Mouse (Mus musculus) myocyte (in vitro differentiated cells): ENCODE data around the gene Crat. TPM values are rescaled to one million over a fixed set of nuclear protein-coding genes. Genes with fewer than 3 reads are reported as not detected.

Source experiments
- H3K27me3 ChIP-seq: one replicate; pipeline ENCODE4 v1.6.1; 2011; ENCODE audit not compliant: control insufficient read depth, insufficient read depth, insufficient read length
- H3K36me3 ChIP-seq: one replicate; pipeline ENCODE4 v1.6.1; 2011; ENCODE audit not compliant: control insufficient read depth, insufficient read depth
- H3K4me2 ChIP-seq: one replicate; pipeline ENCODE4 v1.6.1; 2011; ENCODE audit warnings: low read depth, control low read depth
- H3K4me3 ChIP-seq: one replicate; pipeline ENCODE4 v1.5.1; 2011; ENCODE audit warnings: mild to moderate bottlenecking, control low read depth, moderate library complexity
- H3K79me2 ChIP-seq: one replicate; pipeline ENCODE4 v1.6.1; 2011; ENCODE audit not compliant: control insufficient read depth, insufficient read depth
- H3ac ChIP-seq: one replicate; pipeline ENCODE4 v1.6.1; 2011; ENCODE audit not compliant: control insufficient read depth, insufficient read length
- CEBPB ChIP-seq: IDR thresholded peaks from 2 replicates; pipeline ENCODE4 v1.6.1; 2011; ENCODE audit warnings: mild to moderate bottlenecking, moderate library complexity; ENCODE audit not compliant: poor library complexity, insufficient read depth, severe bottlenecking
- E2F4 ChIP-seq: IDR thresholded peaks from one replicate; pipeline ENCODE4 v1.6.1; 2011; ENCODE audit warnings: mild to moderate bottlenecking, control low read depth, moderate library complexity; ENCODE audit not compliant: insufficient read depth
- MAX ChIP-seq: IDR thresholded peaks from one replicate; pipeline ENCODE4 v1.6.1; 2011; ENCODE audit warnings: low read depth, mild to moderate bottlenecking, control low read depth
- MYOD1 ChIP-seq, 3 experiments: IDR thresholded peaks; one replicate each; pipeline ENCODE4 v1.6.1; 2011; ENCODE audit warnings: control low read depth in 2 of 3, low read depth in 2 of 3, mild to moderate bottlenecking in 2 of 3, moderate library complexity in 1 of 3; ENCODE audit not compliant: insufficient read length in 2 of 3, control insufficient read depth in 1 of 3
- MYOG ChIP-seq, 3 experiments: IDR thresholded peaks; one replicate each; pipeline ENCODE4 v1.6.1; 2011; ENCODE audit warnings: control low read depth in 2 of 3, low read depth in 2 of 3, mild to moderate bottlenecking in 2 of 3; ENCODE audit not compliant: insufficient read length in 2 of 3, control insufficient read depth in 1 of 3, insufficient read depth in 1 of 3
- POLR2A ChIP-seq: IDR thresholded peaks from one replicate; pipeline ENCODE4 v1.6.1; 2011; ENCODE audit warnings: low read depth, mild to moderate bottlenecking, control low read depth, moderate library complexity; ENCODE audit not compliant: insufficient read length
- POLR2AphosphoS2 ChIP-seq: IDR thresholded peaks from one replicate; pipeline ENCODE4 v1.6.1; 2011; ENCODE audit warnings: low read depth, control low read depth; ENCODE audit not compliant: insufficient read length
- REST ChIP-seq: IDR thresholded peaks from one replicate; pipeline ENCODE4 v1.6.1; 2011; ENCODE audit warnings: mild to moderate bottlenecking, control low read depth, moderate library complexity; ENCODE audit not compliant: insufficient read depth, insufficient read length
- SRF ChIP-seq: IDR thresholded peaks from one replicate; pipeline ENCODE4 v1.6.1; 2011; ENCODE audit warnings: low read depth; ENCODE audit not compliant: control insufficient read depth, insufficient read length
- TCF12 ChIP-seq: IDR thresholded peaks from one replicate; pipeline ENCODE4 v1.6.1; 2011; ENCODE audit warnings: mild to moderate bottlenecking, control low read depth; ENCODE audit not compliant: poor library complexity, insufficient read depth, severe bottlenecking
- TCF3 ChIP-seq: IDR thresholded peaks from one replicate; pipeline ENCODE4 v1.6.1; 2011; ENCODE audit warnings: low read depth, control low read depth; ENCODE audit not compliant: insufficient read length
- USF1 ChIP-seq: IDR thresholded peaks from one replicate; pipeline ENCODE4 v1.6.1; 2011; ENCODE audit warnings: low read depth, mild to moderate bottlenecking, control low read depth, moderate library complexity
- polyA plus RNA-seq: library from polyadenylated mRNA; unstranded; fragments of >200 nt; fragmentation: generic; extraction: Trizol; gene quantifications from one replicate; pipeline ENCODE4 v1.2.1, GENCODE M21; 2012; ENCODE audit warnings: missing spikeins

Crat gene
- polyA plus RNA-seq, 1 experiment: 42.2 TPM

GRCm38 (mm10) chr2:30358533-30359531 lies 56.8 kb downstream of the Crat start, which contains the start of gene Sh3glb2:
Sh3glb2 (minus strand) TSS chr2:30359337.
- Histone ChIP-seq H3K4me3 (peak within 1 kb of the TSS; percentile 30), H3K27me3 (no peaks in the 10 kb centered on the region), H3ac (peak within 1 kb of the TSS; percentile 12), H3K79me2 (no peaks in the 10 kb centered on the region), H3K36me3 (no peaks in the 10 kb centered on the region), H3K4me2 (peak within 1 kb of the TSS; percentile 79)
- TF ChIP-seq CEBPB: no peak
- no peak for TF ChIP-seq SRF
- no peak for TF ChIP-seq USF1
- peak in 1 of 3 experiments; percentile 50 for TF ChIP-seq MYOD1 (IDR thresholded peaks at IDR 0.05; ENCODE audit: control insufficient read depth in 1 of 3, insufficient read length in 2 of 3, low read depth in 2 of 3)
- peak; percentile 30 for TF ChIP-seq POLR2AphosphoS2
- no peak for TF ChIP-seq E2F4
- no peak for TF ChIP-seq MAX
- no peak for TF ChIP-seq TCF12
- no peak for TF ChIP-seq TCF3
- peak; percentile 71 for TF ChIP-seq POLR2A
- TF ChIP-seq MYOG (IDR thresholded peaks at IDR 0.05; ENCODE audit: control insufficient read depth in 1 of 3, insufficient read depth in 1 of 3, insufficient read length in 2 of 3, low read depth in 2 of 3): no peak
- TF ChIP-seq REST: no peak

GRCm38 (mm10) chr2:30357552-30358510 lies 57.8 kb downstream of the Crat start:
- Histone ChIP-seq H3K4me2 (peak overlapping the region; percentile 79), H3K27me3 (no peaks in the 10 kb centered on the region), H3K4me3 (peak overlapping the region; percentile 30), H3ac (peak overlapping the region; percentile 12), H3K36me3 (no peaks in the 10 kb centered on the region), H3K79me2 (no peaks in the 10 kb centered on the region)
- TF ChIP-seq MYOD1 (IDR thresholded peaks at IDR 0.05; ENCODE audit: control insufficient read depth in 1 of 3, insufficient read length in 2 of 3, low read depth in 2 of 3) (no peak), USF1 (no peak), POLR2AphosphoS2 (no peak), E2F4 (no peak), SRF (no peak), POLR2A (no peak), REST (no peak), TCF12 (no peak), TCF3 (no peak), MAX (no peak), CEBPB (no peak)

GRCm38 (mm10) chr2:30356906-30357305 lies 58.7 kb downstream of the Crat start:
- Histone ChIP-seq H3K36me3 (no peaks in the 10 kb centered on the region), H3K4me2 (peak overlapping the region; percentile 79), H3K79me2 (no peaks in the 10 kb centered on the region), H3K4me3 (peak overlapping the region; percentile 30), H3ac (no peak overlapping the region), H3K27me3 (no peaks in the 10 kb centered on the region)
- TF ChIP-seq E2F4: no peak
- no peak for TF ChIP-seq MYOG (IDR thresholded peaks at IDR 0.05; ENCODE audit: control insufficient read depth in 1 of 3, insufficient read depth in 1 of 3, insufficient read length in 2 of 3, low read depth in 2 of 3)
- no peak for TF ChIP-seq CEBPB
- no peak for TF ChIP-seq MAX
- TF ChIP-seq SRF: no peak
- TF ChIP-seq USF1: no peak
- no peak for TF ChIP-seq POLR2AphosphoS2
- TF ChIP-seq POLR2A: no peak
- TF ChIP-seq MYOD1 (IDR thresholded peaks at IDR 0.05; ENCODE audit: control insufficient read depth in 1 of 3, insufficient read length in 2 of 3, low read depth in 2 of 3): no peak
- TF ChIP-seq TCF12: no peak
- no peak for TF ChIP-seq REST
- no peak for TF ChIP-seq TCF3

- H3ac ChIP-seq: no peak overlapping the region
- H3K4me3 ChIP-seq: no peak overlapping the region
- H3K79me2 ChIP-seq: no peaks in the 10 kb centered on the region
- H3K4me2 ChIP-seq: peak overlapping the region; percentile 79
- TF ChIP-seq SRF (no peak), POLR2AphosphoS2 (no peak), MAX (no peak), MYOG (IDR thresholded peaks at IDR 0.05; ENCODE audit: control insufficient read depth in 1 of 3, insufficient read depth in 1 of 3, insufficient read length in 2 of 3, low read depth in 2 of 3) (no peak), REST (no peak), MYOD1 (IDR thresholded peaks at IDR 0.05; ENCODE audit: control insufficient read depth in 1 of 3, insufficient read length in 2 of 3, low read depth in 2 of 3) (no peak), POLR2A (no peak), CEBPB (no peak), TCF3 (no peak), TCF12 (no peak), USF1 (no peak), E2F4 (no peak)
- no peaks in the 10 kb centered on the region for H3K27me3 ChIP-seq
- H3K36me3 ChIP-seq: no peaks in the 10 kb centered on the region
Observed at GRCm38 (mm10) chr2:30356266-30356665, 59.3 kb downstream of the Crat start.
